Mouse (Mus musculus) cerebellum, postnatal 4 days (tissue): Measurements from ENCODE around the gene Clasp2.
A peak's percentile ranks its signal among the peaks of the same experiment; 100 is the strongest.
"Not testable (repeated sequence)": the region's sequence is repeated elsewhere in the genome, so short reads cannot be mapped to it uniquely, and the experiment has no call there.

Experiments
- DNase-seq, 2 experiments: peaks; one replicate each; pipeline ENCODE4 v3.0.0; 2022; ENCODE audit warnings: low spot score in 2 of 2, mixed read lengths in 1 of 2

The Clasp2 gene

GRCm38 (mm10) chr9:113755888-113756719 is 14.8 kb downstream of the Clasp2 start:
- DNase-seq = no peak

GRCm38 (mm10) chr9:113758472-113758871 is 17.2 kb downstream of the Clasp2 start:
- no peak for DNase-seq

GRCm38 (mm10) chr9:113759684-113760083 is 18.4 kb downstream of the Clasp2 start:
- DNase-seq = no peak

- DNase-seq = no peak
Measured at GRCm38 (mm10) chr9:113762389-113762788, 21.1 kb downstream of the Clasp2 start.

- DNase-seq = no peak
Measured at GRCm38 (mm10) chr9:113763123-113763522, 21.9 kb downstream of the Clasp2 start.

GRCm38 (mm10) chr9:113770640-113771039 is 29.4 kb downstream of the Clasp2 start:
- DNase-seq = no peak

GRCm38 (mm10) chr9:113780863-113781262 is 39.6 kb downstream of the Clasp2 start:
- DNase-seq = no peak

GRCm38 (mm10) chr9:113782362-113783005 is 41.2 kb downstream of the Clasp2 start:
- DNase-seq = no peak

GRCm38 (mm10) chr9:113783674-113784073 is 42.4 kb downstream of the Clasp2 start:
- no peak for DNase-seq

GRCm38 (mm10) chr9:113789283-113789682 is 48.0 kb downstream of the Clasp2 start:
- not testable (repeated sequence) for DNase-seq

GRCm38 (mm10) chr9:113792651-113793512 is 51.6 kb downstream of the Clasp2 start:
- DNase-seq = peak; percentile 36 to 63

- DNase-seq = no peak
Measured at GRCm38 (mm10) chr9:113793513-113793905, 52.2 kb downstream of the Clasp2 start.

GRCm38 (mm10) chr9:113793966-113794365 is 52.7 kb downstream of the Clasp2 start:
- no peak for DNase-seq

- no peak for DNase-seq
Measured at GRCm38 (mm10) chr9:113797206-113797605, 55.9 kb downstream of the Clasp2 start.

- no peak for DNase-seq
Measured at GRCm38 (mm10) chr9:113800671-113801070, 59.4 kb downstream of the Clasp2 start.

- no peak for DNase-seq
Measured at GRCm38 (mm10) chr9:113802734-113803133, 61.5 kb downstream of the Clasp2 start.

GRCm38 (mm10) chr9:113803751-113804150 is 62.5 kb downstream of the Clasp2 start:
- no peak for DNase-seq

GRCm38 (mm10) chr9:113805359-113805758 is 64.1 kb downstream of the Clasp2 start:
- DNase-seq = no peak

- no peak for DNase-seq
Measured at GRCm38 (mm10) chr9:113811327-113811726, 70.1 kb downstream of the Clasp2 start.

GRCm38 (mm10) chr9:113811957-113812670 is 70.8 kb downstream of the Clasp2 start:
- peak in 1 of 2 experiments; percentile 51 for DNase-seq

GRCm38 (mm10) chr9:113812671-113813001 is 71.4 kb downstream of the Clasp2 start:
- DNase-seq = no peak

- no peak for DNase-seq
Measured at GRCm38 (mm10) chr9:113813086-113813485, 71.8 kb downstream of the Clasp2 start.
